Mouse (Mus musculus) heart, embryonic 10.5 days (tissue): ENCODE measurements around the gene Plau. TPM values are rescaled to one million over a fixed set of nuclear protein-coding genes. Genes with fewer than 3 reads are reported as not detected.

Source experiments
- DNase-seq: peaks from one replicate; pipeline ENCODE4 v3.0.0-alpha.2; 2017; ENCODE audit warnings: low spot score
- H3K27ac ChIP-seq: fragments of 300-500 bp; sonication (generic); 2 replicates; pipeline ENCODE4 v1.5.1; 2016; ENCODE audit warnings: mild to moderate bottlenecking
- H3K27me3 ChIP-seq: fragments of 300-500 bp; sonication (generic); 2 replicates; pipeline ENCODE4 v1.6.1; 2016; ENCODE audit warnings: mild to moderate bottlenecking; ENCODE audit not compliant: poor library complexity, insufficient read depth, severe bottlenecking
- H3K36me3 ChIP-seq: fragments of 300-500 bp; sonication (generic); 2 replicates; pipeline ENCODE4 v1.6.1; 2016; ENCODE audit warnings: mild to moderate bottlenecking, moderate library complexity
- H3K4me1 ChIP-seq: fragments of 300-500 bp; sonication (generic); 2 replicates; pipeline ENCODE4 v1.6.1; 2016; ENCODE audit warnings: mild to moderate bottlenecking
- H3K4me3 ChIP-seq: fragments of 300-500 bp; sonication (generic); 2 replicates; pipeline ENCODE4 v1.5.1; 2016; ENCODE audit warnings: mild to moderate bottlenecking, moderate library complexity
- H3K9me3 ChIP-seq: fragments of 300-500 bp; sonication (generic); 2 replicates; pipeline ENCODE4 v1.6.1; 2016; ENCODE audit warnings: mild to moderate bottlenecking, moderate library complexity
- WGBS: fragments of 180-500 bp; shearing (Covaris S2); methylation state at CpG from one replicate; pipeline ENCODE4 v1.1.7; 2016; 5-methylcytosine and 5-hydroxymethylcytosine counted together
- polyA plus RNA-seq: library from polyadenylated mRNA; unstranded; fragments of >200 nt; fragmentation: Nextera tagmentation; extraction: Ambion mirVana; gene quantifications from 2 replicates; pipeline ENCODE4 v1.2.1, GENCODE M21; 2016

Gene Plau
- polyA plus RNA-seq: 0.23 and 0.30 TPM in 2 replicates

DNA sequence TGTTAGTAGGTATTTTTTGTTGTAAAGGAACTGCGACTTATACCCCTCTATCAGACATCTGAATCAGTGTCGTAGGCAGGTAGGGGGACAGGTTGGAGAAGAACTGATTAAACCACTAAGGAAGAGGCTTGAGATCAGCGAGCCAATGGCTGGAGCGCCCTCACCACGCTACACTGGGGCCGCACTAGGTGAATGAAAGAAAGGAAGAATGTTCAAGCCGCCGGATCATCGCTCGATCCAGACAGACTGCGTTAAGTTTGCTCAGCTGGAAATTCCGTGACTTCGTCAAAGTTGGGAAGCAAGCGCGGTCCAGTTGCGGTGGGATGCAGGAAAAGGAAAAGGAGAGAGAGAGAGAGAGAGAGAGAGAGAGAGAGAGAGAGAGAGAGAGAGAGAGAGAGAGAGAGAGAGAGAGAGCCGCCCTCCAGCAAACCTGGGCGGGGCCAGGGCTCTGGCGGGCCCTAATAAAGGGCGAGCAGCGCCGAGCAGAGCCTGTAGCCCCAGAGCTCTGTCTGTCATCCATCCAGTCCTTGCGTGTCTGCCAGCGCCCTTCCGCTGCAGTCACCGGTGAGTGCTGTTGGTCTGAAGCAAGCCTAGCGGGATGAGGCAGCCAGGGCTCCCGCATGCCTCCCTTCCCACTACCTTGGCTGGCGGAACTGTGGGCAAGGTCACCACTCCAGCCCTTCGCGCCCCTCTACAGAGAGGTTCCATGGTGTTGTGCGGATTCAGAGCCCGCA is at the start of gene Plau:
Gene Plau (plus strand): TSS at position 490 of the 734 bp plus-strand sequence.
- Histone ChIP-seq H3K36me3 (no peaks in the 10 kb centered on the region), H3K4me3 (peak within 1 kb of the TSS; percentile 73), H3K27me3 (peaks cover 18% of the 10 kb centered on the region), H3K4me1 (peaks cover 8% of the 10 kb centered on the region; the same call in 1 of the 2 replicates), H3K27ac (peak within 1 kb of the TSS; percentile 88), H3K9me3 (no peaks in the 10 kb centered on the region)
- DNase-seq: peak; percentile 91
- under 1% methylated on average over 32 of the region's 33 CpGs for WGBS

DNA sequence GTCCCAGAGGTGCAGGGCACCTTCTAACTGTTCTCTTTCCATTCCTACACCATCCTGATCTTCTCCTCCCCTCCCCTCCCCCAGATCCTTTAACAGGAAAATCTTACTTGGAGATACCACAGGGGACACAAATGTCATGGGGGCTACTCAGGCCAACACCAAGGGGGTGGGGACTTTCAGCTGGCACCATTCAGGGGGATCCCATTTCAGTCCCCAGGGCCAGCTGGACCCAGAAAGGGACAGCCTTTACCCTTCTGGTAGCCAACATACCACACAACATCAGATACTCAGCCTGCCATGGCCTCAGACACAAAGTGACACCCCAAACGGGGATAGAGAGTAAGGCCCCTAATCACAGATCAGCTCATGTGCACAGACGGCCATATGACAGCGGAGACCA is 48.3 kb upstream of the Plau start:
- DNase-seq: no peak
- WGBS: 76% methylated on average over 3 of the region's 3 CpGs
- Histone ChIP-seq H3K36me3 (peaks cover 86% of the 10 kb centered on the region), H3K27me3 (no peaks in the 10 kb centered on the region), H3K9me3 (no peaks in the 10 kb centered on the region), H3K4me1 (peaks cover 76% of the 10 kb centered on the region), H3K4me3 (no peak overlapping the region), H3K27ac (0 out of 2 replicates have a peak overlapping the region, but pooled peaks have one; percentile 83)

DNA sequence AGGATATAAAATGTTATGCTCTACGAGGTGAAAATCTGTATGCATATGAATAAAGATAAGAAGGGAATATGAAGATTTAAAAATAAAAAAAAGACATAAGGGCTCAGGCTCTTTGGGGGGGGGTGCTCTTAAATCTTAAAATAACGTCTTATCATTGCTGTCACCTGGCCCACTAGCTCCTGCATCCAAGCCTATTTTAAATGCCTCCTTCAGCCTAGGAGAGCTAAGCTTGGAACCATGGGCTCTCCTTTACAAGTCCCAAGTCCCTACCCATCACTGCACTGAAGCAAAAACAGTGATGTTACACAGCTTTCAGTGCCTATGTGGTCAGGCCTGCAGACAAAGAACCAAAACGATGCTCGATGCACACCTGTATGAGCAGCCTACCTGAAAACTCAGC is 46.9 kb upstream of the Plau start:
- WGBS: 89% methylated on average over 4 of the region's 4 CpGs
- Histone ChIP-seq H3K9me3 (no peaks in the 10 kb centered on the region), H3K27me3 (no peaks in the 10 kb centered on the region), H3K27ac (no peak overlapping the region), H3K36me3 (peaks cover 72% of the 10 kb centered on the region), H3K4me1 (peaks cover 75% of the 10 kb centered on the region), H3K4me3 (no peak overlapping the region)
- no peak for DNase-seq

DNA sequence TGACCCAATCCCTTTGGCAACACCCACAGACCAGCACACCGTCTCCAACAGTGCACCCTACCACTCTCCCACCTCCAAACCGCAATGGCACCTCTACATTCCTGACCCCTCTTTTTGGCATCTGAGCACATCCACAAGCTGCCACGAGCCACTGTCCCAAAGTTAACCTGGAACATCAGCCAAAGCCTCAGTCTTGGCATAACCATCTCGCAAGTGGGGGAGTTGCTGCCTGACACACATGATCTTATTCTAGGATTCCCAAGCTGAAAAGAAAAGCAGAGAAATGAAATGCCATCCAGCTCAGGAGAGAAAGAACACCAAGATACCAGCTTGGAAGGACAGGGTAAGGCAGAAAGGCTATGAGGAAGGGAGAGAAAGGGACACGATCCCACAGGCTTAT is 46.0 kb upstream of the Plau start:
- WGBS: 89% methylated on average over 5 of the region's 5 CpGs
- peaks cover 63% of the 10 kb centered on the region for H3K36me3 ChIP-seq
- no peak overlapping the region for H3K4me3 ChIP-seq

DNA sequence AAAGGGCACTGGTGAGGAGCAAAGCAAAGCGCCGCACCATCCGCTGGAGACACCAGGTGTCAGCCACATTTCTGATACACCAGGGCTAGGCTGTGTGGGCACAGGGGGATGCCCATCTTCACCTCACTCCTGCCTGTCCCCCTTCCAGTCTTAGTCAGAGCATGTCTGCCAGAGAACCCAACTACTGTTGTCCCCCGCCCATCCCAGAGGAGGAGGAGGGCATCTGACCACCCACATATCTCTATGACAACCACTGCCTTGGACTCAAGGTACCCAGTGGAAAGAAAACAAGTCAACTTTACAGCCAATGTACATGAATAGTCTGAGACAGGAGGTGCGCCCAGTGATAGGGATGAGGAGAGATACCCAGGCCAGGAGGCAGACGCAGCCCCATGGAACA is 45.5 kb upstream of the Plau start:
- H3K27me3 ChIP-seq: no peaks in the 10 kb centered on the region
- H3K4me1 ChIP-seq: peaks cover 75% of the 10 kb centered on the region
- no peak overlapping the region for H3K4me3 ChIP-seq
- no peak for DNase-seq
- no peaks in the 10 kb centered on the region for H3K9me3 ChIP-seq
- no peak overlapping the region for H3K27ac ChIP-seq
- H3K36me3 ChIP-seq: peaks cover 59% of the 10 kb centered on the region
- WGBS: 96% methylated on average over 6 of the region's 6 CpGs

More for the DNA sequence above, 46.0 kb upstream of the Plau start:
- H3K4me1 ChIP-seq: peaks cover 75% of the 10 kb centered on the region
- no peaks in the 10 kb centered on the region for H3K9me3 ChIP-seq
- DNase-seq: no peak
- no peaks in the 10 kb centered on the region for H3K27me3 ChIP-seq
- no peak overlapping the region for H3K27ac ChIP-seq

DNA sequence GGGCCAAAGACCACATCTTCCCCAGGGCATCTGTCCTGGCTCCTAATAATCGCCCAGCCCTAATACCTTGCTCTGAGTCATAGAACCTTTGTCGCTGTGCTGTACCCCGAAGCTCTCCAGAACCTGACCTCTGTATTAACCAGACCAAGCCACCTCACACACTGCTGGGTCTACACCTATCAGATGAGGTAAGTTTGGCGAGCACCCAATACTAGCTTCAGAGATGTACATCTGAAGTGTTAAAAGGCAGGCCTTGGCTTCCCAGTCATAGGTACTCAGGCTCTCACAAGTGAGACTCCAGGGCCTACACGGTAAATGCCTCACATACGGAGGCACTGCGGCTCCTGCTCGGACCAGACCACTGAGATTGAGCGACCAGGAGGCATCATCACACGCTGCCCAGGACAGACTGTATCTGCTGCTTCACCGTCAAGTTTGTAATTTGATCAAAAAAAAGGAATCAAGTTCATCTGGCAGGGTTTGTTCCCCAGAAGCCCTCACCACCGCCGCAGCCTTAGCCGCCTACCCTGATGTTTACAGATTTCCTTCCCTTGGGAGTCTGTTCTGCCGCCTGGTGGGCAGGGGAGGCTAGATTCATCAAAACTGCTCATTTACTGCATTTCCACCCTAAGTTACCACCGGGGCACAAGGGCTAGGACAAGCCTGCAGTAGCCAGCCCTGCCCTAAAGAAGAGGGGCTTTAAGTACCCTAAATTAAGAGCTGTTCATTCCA is 44.8 kb upstream of the Plau start:
- no peak overlapping the region for H3K27ac ChIP-seq
- H3K36me3 ChIP-seq: peaks cover 52% of the 10 kb centered on the region
- no peaks in the 10 kb centered on the region for H3K27me3 ChIP-seq
- no peak overlapping the region for H3K4me3 ChIP-seq
- WGBS: 86% methylated on average over 16 of the region's 16 CpGs
- no peaks in the 10 kb centered on the region for H3K9me3 ChIP-seq
- H3K4me1 ChIP-seq: peaks cover 69% of the 10 kb centered on the region
- DNase-seq: no peak

DNA sequence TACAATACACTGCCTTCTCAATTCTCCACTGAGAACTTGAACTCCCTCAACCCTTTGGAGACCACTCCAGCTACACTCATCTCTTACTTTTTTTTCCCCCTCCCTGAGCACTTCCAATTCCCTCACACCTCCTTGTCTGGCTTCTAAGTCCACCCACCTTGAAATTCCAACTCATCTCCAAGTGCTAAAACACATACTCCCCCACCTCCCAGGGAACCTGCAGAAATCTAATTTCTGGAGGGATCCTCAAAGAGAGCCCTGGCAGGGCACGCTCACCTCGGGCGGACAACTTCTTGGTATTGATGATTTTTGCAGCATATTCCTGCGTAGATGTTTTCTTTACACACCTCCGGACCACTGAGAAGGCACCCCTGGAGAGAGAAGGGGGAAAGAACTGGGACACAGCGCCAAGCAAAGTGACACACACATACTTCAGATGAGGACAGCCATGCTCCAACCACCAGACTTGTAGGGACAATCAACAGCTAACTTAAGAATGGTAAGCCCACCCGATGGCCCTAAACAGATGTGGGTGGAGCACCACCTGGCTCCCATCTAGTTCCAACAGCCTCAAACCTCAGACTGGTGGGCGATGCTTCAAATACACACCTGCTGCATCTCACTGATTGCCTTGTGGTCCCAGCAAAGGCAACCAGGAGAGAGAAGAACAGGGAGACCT is 44.1 kb upstream of the Plau start:
- peaks cover 49% of the 10 kb centered on the region for H3K36me3 ChIP-seq
- WGBS: 67% methylated on average over 8 of the region's 8 CpGs
- H3K27ac ChIP-seq: peak overlapping the region; percentile 95; the same call in 1 of the 2 replicates

DNA sequence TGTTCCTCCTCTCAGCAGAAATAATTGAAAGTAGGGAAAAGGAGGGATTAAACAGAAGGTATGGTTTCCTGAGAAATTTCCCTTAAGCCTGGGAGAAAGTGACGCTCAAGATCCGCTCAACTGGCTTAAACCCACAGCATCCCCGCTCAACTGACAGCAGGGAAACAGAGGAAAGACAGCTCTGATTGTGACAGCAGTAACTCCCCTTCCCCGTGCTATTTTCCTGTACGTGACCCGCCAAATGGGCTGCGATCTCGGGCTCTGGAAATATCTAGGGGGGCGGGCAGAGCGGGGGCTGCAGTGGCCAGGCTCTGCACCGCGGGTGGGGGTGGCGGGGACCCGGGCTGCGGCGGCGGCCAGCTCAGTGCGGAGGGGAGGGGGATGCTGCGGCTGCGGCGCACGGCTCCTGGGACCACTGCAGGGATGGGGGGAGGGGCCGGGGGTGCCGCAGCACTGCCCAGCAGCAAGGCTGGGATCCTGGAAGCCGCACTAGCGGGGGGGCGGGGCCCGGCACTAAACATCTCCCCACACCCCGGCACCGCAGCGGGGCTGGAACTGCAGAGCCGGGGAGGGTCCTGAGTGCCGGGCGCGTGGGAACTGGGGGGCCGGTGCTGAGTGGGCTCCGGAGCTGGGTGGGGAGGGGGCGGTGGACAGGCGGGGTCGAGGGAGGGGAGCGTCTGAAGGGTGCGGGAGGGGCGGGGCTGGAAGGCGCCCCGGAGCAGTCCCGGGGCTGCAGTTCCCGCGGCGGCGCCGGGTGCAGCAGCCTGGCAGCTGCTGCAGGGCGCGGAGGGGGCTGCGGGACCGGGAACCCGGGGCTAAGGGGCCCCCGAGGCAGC is 43.3 kb upstream of the Plau start:
- peak; percentile 83 for DNase-seq
- peak overlapping the region; percentile 95 for H3K27ac ChIP-seq
- H3K9me3 ChIP-seq: no peaks in the 10 kb centered on the region
- H3K27me3 ChIP-seq: no peaks in the 10 kb centered on the region
- H3K4me1 ChIP-seq: peaks cover 54% of the 10 kb centered on the region
- H3K4me3 ChIP-seq: peak overlapping the region; percentile 94
- H3K36me3 ChIP-seq: peaks cover 45% of the 10 kb centered on the region
- under 1% methylated on average over 53 of the region's 57 CpGs for WGBS

More for the DNA sequence above, 44.1 kb upstream of the Plau start:
- Histone ChIP-seq H3K4me3 (peak overlapping the region; percentile 94), H3K27me3 (no peaks in the 10 kb centered on the region), H3K9me3 (no peaks in the 10 kb centered on the region), H3K4me1 (peaks cover 62% of the 10 kb centered on the region)
- DNase-seq: no peak

DNA sequence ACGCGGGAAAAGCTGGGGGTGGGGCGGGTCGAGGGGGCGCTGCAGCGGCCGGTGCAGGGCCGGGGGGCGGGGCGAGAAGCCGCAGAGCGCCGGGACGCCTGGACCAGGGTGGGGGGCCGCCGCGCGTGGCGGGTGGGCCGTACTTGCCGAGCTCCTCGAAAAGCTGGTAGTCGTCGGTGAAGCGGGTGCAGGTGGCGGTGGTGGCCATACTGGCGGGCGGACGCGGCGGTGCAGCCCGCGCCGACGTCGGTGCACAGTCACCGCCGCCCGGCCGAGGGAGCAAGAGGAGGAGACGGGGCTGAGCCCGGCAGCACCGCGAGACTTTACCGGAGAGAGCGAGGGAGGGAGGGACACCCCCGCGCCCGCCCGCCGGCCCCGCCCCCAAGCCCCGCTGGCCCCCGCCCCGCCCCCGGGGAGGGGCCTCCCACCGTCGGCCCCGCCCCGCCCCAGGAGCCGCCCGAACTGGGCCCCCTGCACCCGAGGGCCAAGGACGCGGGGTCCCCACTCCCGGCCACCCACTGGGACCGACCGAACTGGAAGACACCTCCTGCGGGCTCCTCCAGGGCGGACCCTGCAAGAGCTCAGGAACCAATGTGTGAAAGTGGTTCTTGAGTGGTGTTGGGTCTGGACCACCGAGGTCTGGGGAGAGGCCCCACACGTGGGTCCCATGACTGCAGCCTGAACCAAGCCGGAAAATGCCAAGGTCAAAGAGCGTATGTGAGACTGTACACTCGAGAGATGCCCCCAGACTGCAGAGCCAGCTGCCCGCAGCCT is 42.5 kb upstream of the Plau start, which contains the start of gene Camk2g:
Gene Camk2g (minus strand): TSS at position 331 of the 774 bp plus-strand sequence.
- H3K27me3 ChIP-seq: no peaks in the 10 kb centered on the region
- H3K4me3 ChIP-seq: peak within 1 kb of the TSS; percentile 94
- no peaks in the 10 kb centered on the region for H3K9me3 ChIP-seq
- H3K4me1 ChIP-seq: peaks cover 51% of the 10 kb centered on the region
- H3K36me3 ChIP-seq: peaks cover 37% of the 10 kb centered on the region
- H3K27ac ChIP-seq: peak within 1 kb of the TSS; percentile 95
- DNase-seq: peak; percentile 93
- under 1% methylated on average over 60 of the region's 76 CpGs for WGBS

DNA sequence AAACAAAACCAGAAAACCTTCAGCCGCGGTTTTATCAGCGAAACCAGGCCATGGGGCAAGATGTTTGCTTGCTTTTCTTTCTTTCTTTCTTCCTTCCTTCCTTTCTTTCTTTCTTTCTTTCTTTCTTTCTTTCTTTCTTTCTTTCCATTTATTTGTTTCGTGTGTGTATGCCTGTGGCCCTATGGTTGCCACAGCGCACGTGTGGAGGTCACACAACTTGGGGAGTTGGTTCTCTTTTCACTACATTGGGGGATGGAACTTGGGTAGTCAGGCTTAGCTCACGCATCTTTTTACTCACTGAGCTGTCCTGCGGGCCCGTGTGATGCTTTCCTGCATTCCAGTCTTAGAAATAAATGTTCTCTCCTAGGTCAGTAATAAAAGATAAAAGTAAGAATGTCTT is 41.9 kb upstream of the Plau start:
- no peak for DNase-seq

DNA sequence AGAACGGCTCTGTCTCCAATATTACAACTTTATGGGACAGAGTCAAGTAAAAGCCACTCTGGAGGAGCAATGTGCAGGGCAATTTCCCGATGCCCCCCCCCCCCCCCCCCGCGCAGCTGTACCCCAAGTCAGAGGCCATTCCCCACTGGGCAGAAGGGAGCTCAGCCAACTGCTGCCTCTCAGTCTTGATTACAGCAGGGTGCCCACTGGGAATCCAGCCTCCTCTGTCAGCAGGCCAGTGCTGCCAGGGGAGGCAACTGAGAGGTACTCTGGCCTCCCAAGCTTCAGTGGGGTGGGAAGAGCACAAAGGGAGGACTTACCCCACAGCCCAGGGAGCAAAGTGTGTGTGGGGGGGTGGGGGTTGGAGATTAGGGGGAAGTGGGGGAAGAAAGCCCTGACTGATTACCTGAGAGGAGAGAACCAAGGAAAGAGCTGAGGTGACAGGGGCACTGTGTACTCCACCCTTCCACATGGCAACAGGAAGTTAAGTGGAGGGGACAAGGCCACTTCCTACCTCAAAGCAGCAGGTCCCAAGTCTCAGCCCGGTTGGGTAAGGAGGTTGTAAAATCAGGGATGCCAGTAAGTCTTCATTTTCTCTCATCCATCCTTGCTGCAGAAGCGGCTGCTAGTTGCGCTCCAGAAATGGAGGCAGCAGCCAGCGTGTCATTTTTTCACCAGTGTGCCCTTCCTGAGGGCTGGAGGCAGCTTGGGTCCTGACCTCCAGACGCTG is 40.9 kb upstream of the Plau start:
- H3K4me1 ChIP-seq: peaks cover 42% of the 10 kb centered on the region
- H3K27ac ChIP-seq: peak overlapping the region; percentile 95
- DNase-seq: no peak
- H3K27me3 ChIP-seq: no peaks in the 10 kb centered on the region
- peaks cover 21% of the 10 kb centered on the region for H3K36me3 ChIP-seq
- peak overlapping the region; percentile 94 for H3K4me3 ChIP-seq
- 45% methylated on average over 9 of the region's 9 CpGs for WGBS
- H3K9me3 ChIP-seq: no peaks in the 10 kb centered on the region

More for the DNA sequence above, 41.9 kb upstream of the Plau start:
- H3K27me3 ChIP-seq: no peaks in the 10 kb centered on the region
- H3K36me3 ChIP-seq: peaks cover 31% of the 10 kb centered on the region
- whole genome bisulfite sequencing: 9% methylated on average over 9 of the region's 9 CpGs
- H3K4me1 ChIP-seq: peaks cover 51% of the 10 kb centered on the region
- H3K4me3 ChIP-seq: peak overlapping the region; percentile 94
- no peaks in the 10 kb centered on the region for H3K9me3 ChIP-seq
- H3K27ac ChIP-seq: peak overlapping the region; percentile 95
